Mouse (Mus musculus): ENCODE results near the gene Platr17. TPM values are rescaled to one million over a fixed set of nuclear protein-coding genes. Genes with fewer than 3 reads are reported as not detected.

The Platr17 gene
- polyA plus RNA-seq, 1 experiment from 2014 or later: 0.23 TPM

- Histone ChIP-seq H3K4me3 (ENCODE audit: low read depth, low read length) (peak overlapping the region; percentile 95), H3K9ac (ENCODE audit: low read length) (peak overlapping the region; percentile 55), H3K27ac (ENCODE audit: low read depth) (no peak overlapping the region), H3K27me3 (replicated peaks; ENCODE audit: control insufficient read depth, insufficient read depth, low read length) (no peaks in the 10 kb centered on the region), H3K4me1 (replicated peaks; ENCODE audit: control insufficient read depth, insufficient read depth, low read length) (peaks cover 17% of the 10 kb centered on the region), H3K9me3 (ENCODE audit: control insufficient read depth, low read length) (no peaks in the 10 kb centered on the region), H3K4me2 (ENCODE audit: low read length) (peak overlapping the region; percentile 98), H3K36me3 (ENCODE audit: control insufficient read depth, insufficient read depth, low read length) (peaks cover 35% of the 10 kb centered on the region)
- DNase-seq (ENCODE audit: low spot score) (no peak), ATAC-seq (replicated peaks; ENCODE audit: low FRiP score, low TSS enrichment, low read depth) (no peak)
- WGBS: 34% methylated on average over 18 of the region's 18 CpGs
Measured at GRCm38 (mm10) chr17:33931159-33931866, 26.4 kb downstream of the Platr17 start.

GRCm38 (mm10) chr17:33931947-33932346, 27.0 kb downstream of the Platr17 start:
- no peak overlapping the region for H3K27ac ChIP-seq (ENCODE audit: low read depth)
- peaks cover 29% of the 10 kb centered on the region for H3K36me3 ChIP-seq (ENCODE audit: control insufficient read depth, insufficient read depth, low read length)
- H3K9me3 ChIP-seq (ENCODE audit: control insufficient read depth, low read length): no peaks in the 10 kb centered on the region
- H3K4me2 ChIP-seq (ENCODE audit: low read length): no peak overlapping the region
- no peak for ATAC-seq (replicated peaks; ENCODE audit: low FRiP score, low TSS enrichment, low read depth)
- H3K9ac ChIP-seq (ENCODE audit: low read length): no peak overlapping the region
- no peaks in the 10 kb centered on the region for H3K27me3 ChIP-seq (replicated peaks; ENCODE audit: control insufficient read depth, insufficient read depth, low read length)
- DNase-seq (ENCODE audit: low spot score): no peak
- no peak overlapping the region for H3K4me3 ChIP-seq (ENCODE audit: low read depth, low read length)
- WGBS: 93% methylated on average over 11 of the region's 11 CpGs
- peaks cover 17% of the 10 kb centered on the region for H3K4me1 ChIP-seq (replicated peaks; ENCODE audit: control insufficient read depth, insufficient read depth, low read length)

DNA sequence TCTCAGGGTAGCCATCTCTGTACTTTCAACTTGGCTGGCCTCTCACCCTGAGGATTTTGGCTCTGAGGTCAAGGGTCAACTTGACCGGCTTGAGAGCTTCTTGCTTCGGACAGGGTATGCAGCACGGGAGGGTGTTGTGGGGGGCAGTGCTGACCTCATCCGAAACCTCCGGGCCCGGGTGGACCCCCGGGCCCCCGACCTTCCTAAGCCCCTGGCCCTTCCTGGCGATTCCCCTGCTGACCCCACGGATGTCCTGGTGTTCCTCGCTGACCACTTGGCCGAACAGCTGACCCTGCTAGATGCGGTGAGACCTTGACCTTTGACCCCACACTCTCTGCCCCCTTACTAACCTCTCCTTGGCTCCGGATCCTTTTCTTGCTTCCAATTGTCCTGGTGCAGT, 27.5 kb downstream of the Platr17 start:
- no peak for ATAC-seq (replicated peaks; ENCODE audit: low FRiP score, low TSS enrichment, low read depth)
- no peak overlapping the region for H3K4me3 ChIP-seq (ENCODE audit: low read depth, low read length)
- 87% methylated on average over 14 of the region's 14 CpGs for WGBS

DNA sequence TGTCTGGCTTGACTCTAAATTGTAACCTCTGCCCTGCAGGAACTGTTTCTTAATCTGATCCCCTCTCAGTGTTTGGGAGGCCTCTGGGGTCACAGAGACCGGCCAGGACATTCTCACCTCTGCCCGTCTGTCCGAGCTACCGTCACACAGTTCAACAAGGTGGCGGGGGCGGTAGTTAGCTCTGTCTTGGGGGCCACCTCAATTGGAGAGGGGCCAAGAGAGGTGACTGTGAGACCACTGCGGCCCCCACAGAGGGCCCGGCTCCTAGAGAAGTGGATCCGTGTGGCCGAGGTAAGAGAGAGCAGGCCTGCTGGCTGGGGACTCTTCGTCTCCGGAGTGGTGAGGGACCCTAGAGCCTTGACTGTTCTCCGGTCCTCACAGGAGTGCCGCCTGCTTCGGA, 28.0 kb downstream of the Platr17 start:
- Histone ChIP-seq H3K36me3 (ENCODE audit: control insufficient read depth, insufficient read depth, low read length) (peaks cover 32% of the 10 kb centered on the region), H3K27ac (ENCODE audit: low read depth) (no peak overlapping the region), H3K27me3 (replicated peaks; ENCODE audit: control insufficient read depth, insufficient read depth, low read length) (no peaks in the 10 kb centered on the region), H3K4me1 (replicated peaks; ENCODE audit: control insufficient read depth, insufficient read depth, low read length) (peaks cover 17% of the 10 kb centered on the region), H3K4me2 (ENCODE audit: low read length) (no peak overlapping the region), H3K9ac (ENCODE audit: low read length) (no peak overlapping the region), H3K4me3 (ENCODE audit: low read depth, low read length) (no peak overlapping the region), H3K9me3 (ENCODE audit: control insufficient read depth, low read length) (no peaks in the 10 kb centered on the region)
- 94% methylated on average over 15 of the region's 15 CpGs for WGBS
- DNase-seq (ENCODE audit: low spot score) (no peak), ATAC-seq (replicated peaks; ENCODE audit: low FRiP score, low TSS enrichment, low read depth) (no peak)

More for the DNA sequence above, 27.5 kb downstream of the Platr17 start:
- H3K9ac ChIP-seq (ENCODE audit: low read length): no peak overlapping the region
- H3K4me2 ChIP-seq (ENCODE audit: low read length): no peak overlapping the region
- no peaks in the 10 kb centered on the region for H3K9me3 ChIP-seq (ENCODE audit: control insufficient read depth, low read length)
- H3K4me1 ChIP-seq (replicated peaks; ENCODE audit: control insufficient read depth, insufficient read depth, low read length): peaks cover 17% of the 10 kb centered on the region
- DNase-seq (ENCODE audit: low spot score): no peak
- peaks cover 29% of the 10 kb centered on the region for H3K36me3 ChIP-seq (ENCODE audit: control insufficient read depth, insufficient read depth, low read length)
- no peaks in the 10 kb centered on the region for H3K27me3 ChIP-seq (replicated peaks; ENCODE audit: control insufficient read depth, insufficient read depth, low read length)
- no peak overlapping the region for H3K27ac ChIP-seq (ENCODE audit: low read depth)

GRCm38 (mm10) chr17:33935422-33936055, 30.6 kb downstream of the Platr17 start:
- WGBS: 85% methylated on average over 21 of the region's 21 CpGs
- H3K9ac ChIP-seq (ENCODE audit: low read length): no peak overlapping the region
- DNase-seq (ENCODE audit: low spot score) (no peak), ATAC-seq (replicated peaks; ENCODE audit: low FRiP score, low TSS enrichment, low read depth) (no peak)
- no peak overlapping the region for H3K4me3 ChIP-seq (ENCODE audit: low read depth, low read length)
- peaks cover 43% of the 10 kb centered on the region for H3K36me3 ChIP-seq (ENCODE audit: control insufficient read depth, insufficient read depth, low read length)
- H3K4me1 ChIP-seq (replicated peaks; ENCODE audit: control insufficient read depth, insufficient read depth, low read length): peaks cover 17% of the 10 kb centered on the region; the same call in 1 of the 2 replicates
- no peaks in the 10 kb centered on the region for H3K27me3 ChIP-seq (replicated peaks; ENCODE audit: control insufficient read depth, insufficient read depth, low read length)
- H3K9me3 ChIP-seq (ENCODE audit: control insufficient read depth, low read length): no peaks in the 10 kb centered on the region
- no peak overlapping the region for H3K4me2 ChIP-seq (ENCODE audit: low read length)
- H3K27ac ChIP-seq (ENCODE audit: low read depth): no peak overlapping the region

DNA sequence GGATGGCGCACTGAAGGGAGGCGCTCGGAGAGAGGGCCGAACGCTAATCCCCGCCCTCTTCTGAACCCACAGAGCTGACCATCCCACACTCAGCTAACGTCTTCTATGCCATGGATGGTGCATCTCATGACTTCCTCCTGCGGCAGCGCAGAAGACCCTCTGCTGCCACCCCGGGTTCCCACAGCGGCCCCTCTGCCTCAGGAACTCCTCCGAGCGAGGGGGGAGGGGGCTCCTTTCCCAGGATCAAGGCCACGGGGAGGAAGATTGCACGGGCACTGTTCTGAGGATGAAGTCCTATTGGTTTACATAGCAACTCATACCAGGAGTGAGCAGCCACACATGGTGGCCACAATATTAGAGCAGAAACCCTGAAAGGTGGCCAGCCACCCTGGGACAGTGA, 32.1 kb downstream of the Platr17 start:
- no peak overlapping the region for H3K9ac ChIP-seq (ENCODE audit: low read length)
- no peaks in the 10 kb centered on the region for H3K9me3 ChIP-seq (ENCODE audit: control insufficient read depth, low read length)
- H3K27ac ChIP-seq (ENCODE audit: low read depth): no peak overlapping the region
- DNase-seq (ENCODE audit: low spot score) (no peak), ATAC-seq (replicated peaks; ENCODE audit: low FRiP score, low TSS enrichment, low read depth) (no peak)
- 80% methylated on average over 15 of the region's 15 CpGs for WGBS
- H3K4me1 ChIP-seq (replicated peaks; ENCODE audit: control insufficient read depth, insufficient read depth, low read length): peaks cover 15% of the 10 kb centered on the region
- H3K4me3 ChIP-seq (ENCODE audit: low read depth, low read length): no peak overlapping the region
- H3K27me3 ChIP-seq (replicated peaks; ENCODE audit: control insufficient read depth, insufficient read depth, low read length): no peaks in the 10 kb centered on the region
- H3K36me3 ChIP-seq (ENCODE audit: control insufficient read depth, insufficient read depth, low read length): peaks cover 43% of the 10 kb centered on the region
- H3K4me2 ChIP-seq (ENCODE audit: low read length): no peak overlapping the region

DNA sequence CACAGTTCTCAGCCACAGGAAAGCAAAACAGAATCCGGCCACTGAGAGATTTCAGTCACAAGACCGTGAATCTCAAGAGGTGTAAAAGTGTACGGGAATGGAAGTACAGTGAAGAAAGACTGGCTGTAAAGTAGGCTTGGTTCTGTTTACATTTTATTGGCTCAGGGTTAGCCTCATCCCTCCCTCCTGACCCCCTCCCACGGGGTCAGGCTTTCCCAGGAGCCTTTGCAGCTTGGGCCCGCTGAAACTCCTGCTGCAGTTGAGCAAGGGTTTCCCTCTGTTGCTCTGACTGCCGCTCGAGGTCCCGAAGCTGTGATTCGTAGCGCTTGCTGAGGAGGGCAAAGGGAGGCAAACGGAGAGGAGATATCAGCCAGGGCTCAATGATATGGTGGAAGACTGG, 33.8 kb downstream of the Platr17 start:
- peak overlapping the region; percentile 96; the same call in 1 of the 2 replicates for H3K4me2 ChIP-seq (ENCODE audit: low read length)
- H3K9ac ChIP-seq (ENCODE audit: low read length): no peak overlapping the region
- WGBS: 76% methylated on average over 11 of the region's 11 CpGs
- no peak for ATAC-seq (replicated peaks; ENCODE audit: low FRiP score, low TSS enrichment, low read depth)
- H3K4me3 ChIP-seq (ENCODE audit: low read depth, low read length): peak overlapping the region; percentile 76; the same call in 1 of the 2 replicates
- H3K27ac ChIP-seq (ENCODE audit: low read depth): no peak overlapping the region
- H3K9me3 ChIP-seq (ENCODE audit: control insufficient read depth, low read length): no peaks in the 10 kb centered on the region
- DNase-seq (ENCODE audit: low spot score): no peak
- H3K36me3 ChIP-seq (ENCODE audit: control insufficient read depth, insufficient read depth, low read length): peaks cover 42% of the 10 kb centered on the region
- H3K4me1 ChIP-seq (replicated peaks; ENCODE audit: control insufficient read depth, insufficient read depth, low read length): peaks cover 15% of the 10 kb centered on the region
- no peaks in the 10 kb centered on the region for H3K27me3 ChIP-seq (replicated peaks; ENCODE audit: control insufficient read depth, insufficient read depth, low read length)

- H3K4me1 ChIP-seq (replicated peaks; ENCODE audit: control insufficient read depth, insufficient read depth, low read length): peaks cover 15% of the 10 kb centered on the region
- H3K9ac ChIP-seq (ENCODE audit: low read length): peak within 1 kb of the TSS; percentile 65
- DNase-seq (ENCODE audit: low spot score) (peak; percentile 88), ATAC-seq (replicated peaks; ENCODE audit: low FRiP score, low TSS enrichment, low read depth) (peak; percentile 90)
- under 1% methylated on average over 36 of the region's 36 CpGs for WGBS
- no peaks in the 10 kb centered on the region for H3K27me3 ChIP-seq (replicated peaks; ENCODE audit: control insufficient read depth, insufficient read depth, low read length)
- 0 out of 2 replicates have a peak within 1 kb of the TSS, but pooled peaks have one; percentile 9 for H3K27ac ChIP-seq (ENCODE audit: low read depth)
- peak within 1 kb of the TSS; percentile 76 for H3K4me3 ChIP-seq (ENCODE audit: low read depth, low read length)
- no peaks in the 10 kb centered on the region for H3K9me3 ChIP-seq (ENCODE audit: control insufficient read depth, low read length)
- peak within 1 kb of the TSS; percentile 96 for H3K4me2 ChIP-seq (ENCODE audit: low read length)
- peaks cover 51% of the 10 kb centered on the region for H3K36me3 ChIP-seq (ENCODE audit: control insufficient read depth, insufficient read depth, low read length)
Measured at GRCm38 (mm10) chr17:33940206-33940805, 35.4 kb downstream of the Platr17 start, which contains the start of the genes Pfdn6 and Wdr46. Gene Pfdn6, minus strand, starts transcription at chr17:33940343. Gene Wdr46, plus strand, starts transcription at chr17:33940660.
